Mouse (Mus musculus) left cerebral cortex, adult 8-10 months (tissue): ENCODE results near the gene Cln5. TPM values are rescaled to one million over a fixed set of nuclear protein-coding genes. Genes with fewer than 3 reads are reported as not detected.

Experiments
- DNase-seq, 2 experiments: peaks; one replicate each; pipeline ENCODE4 v3.0.0; 2022; ENCODE audit warnings: low spot score in 2 of 2
- total RNA-seq, 4 experiments: library from RNA; stranded (reverse); gene quantifications; 2 replicates each; pipeline ENCODE4 v1.2.4; 2022

Gene Cln5
- total RNA-seq = 10 to 100 TPM; 10.4 to 16.2 (median 13.1) TPM

DNA sequence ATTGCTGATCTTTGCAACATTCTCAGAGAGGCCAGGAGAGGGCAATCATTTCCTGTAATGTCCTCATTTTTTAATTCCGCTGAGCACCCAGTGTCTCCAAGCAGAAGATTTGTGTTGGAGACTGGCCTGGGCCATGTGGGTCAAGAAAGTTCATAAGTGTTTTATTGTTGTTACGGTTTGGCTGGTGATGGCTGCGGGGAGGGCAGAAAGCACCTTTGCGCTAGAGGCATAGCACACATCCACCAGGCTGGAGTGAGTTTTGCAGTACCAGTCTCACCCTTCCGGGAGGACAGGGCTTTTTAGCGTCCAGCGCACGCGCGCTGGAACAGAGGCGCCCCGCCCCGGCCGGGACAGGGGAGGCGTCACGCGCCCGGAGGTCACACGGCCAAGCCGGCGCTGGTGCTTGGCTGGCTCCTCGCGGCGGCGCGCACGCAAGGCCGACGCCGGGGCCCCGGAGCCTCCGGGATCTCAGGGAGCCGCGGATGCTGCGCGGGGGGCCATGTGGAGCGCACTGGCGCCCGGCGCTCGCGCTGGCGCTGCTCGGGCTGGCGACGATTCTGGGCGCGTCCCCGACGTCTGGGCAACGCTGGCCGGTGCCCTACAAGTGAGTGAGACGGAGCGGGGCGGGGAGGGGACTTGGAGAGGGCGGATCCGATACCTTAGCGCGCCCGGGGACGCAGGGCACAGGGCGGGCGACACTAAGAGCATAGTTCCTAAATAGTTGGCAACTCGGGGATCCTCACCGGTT, at the start of gene Cln5:
Gene Cln5 (plus strand): TSS at position 353 of the 748 bp plus-strand sequence.
- peak; percentile 72 to 89 for DNase-seq

DNA sequence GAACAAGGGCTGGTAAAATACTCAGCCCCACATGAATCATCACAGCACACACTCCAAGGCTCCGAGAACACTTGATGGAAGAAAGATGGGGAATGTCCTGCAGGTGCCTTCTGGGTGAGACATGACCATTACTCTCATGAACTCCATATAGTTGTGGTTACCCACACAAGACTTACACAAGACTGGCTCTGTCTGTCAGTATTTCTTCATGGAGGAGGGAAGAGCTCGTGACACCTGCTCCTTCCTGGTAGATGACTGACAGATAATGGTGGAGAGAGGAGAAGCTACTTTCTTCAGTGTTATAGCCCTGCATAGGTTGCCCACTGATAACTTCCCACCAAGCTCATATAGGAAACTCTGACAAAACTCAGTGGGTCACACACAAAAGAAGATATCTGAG, 40.8 kb upstream of the Cln5 start:
- DNase-seq = no peak

DNA sequence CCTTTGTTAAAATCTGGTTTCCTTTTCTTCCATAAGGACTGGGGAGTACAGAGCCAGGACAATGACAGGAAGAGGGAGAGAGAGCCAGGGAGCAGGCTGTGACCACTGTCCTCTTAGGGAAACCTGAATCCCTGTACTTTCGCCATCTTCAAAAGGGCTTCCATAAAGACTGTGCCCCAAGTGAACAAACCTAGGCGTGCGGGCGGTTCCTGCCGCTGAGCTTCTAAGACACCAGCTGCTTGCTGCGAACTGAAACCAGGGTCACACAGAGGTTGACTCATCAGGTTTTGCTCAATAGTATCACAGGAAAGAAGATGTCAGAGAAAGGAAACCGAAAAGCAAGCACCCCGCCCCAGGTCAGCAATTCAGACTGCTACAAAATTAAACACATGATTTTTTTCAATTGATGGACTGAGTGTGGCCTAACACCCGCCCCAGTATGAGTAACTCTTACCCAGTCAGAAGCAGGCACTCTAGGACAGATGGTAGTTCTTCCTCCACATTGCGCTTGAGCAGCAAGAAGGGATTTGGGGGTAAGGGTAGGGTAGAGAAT, 36.7 kb upstream of the Cln5 start:
- DNase-seq = no peak

- no peak for DNase-seq
Observed at GRCm38 (mm10) chr14:103034076-103034475, 35.9 kb upstream of the Cln5 start.

DNA sequence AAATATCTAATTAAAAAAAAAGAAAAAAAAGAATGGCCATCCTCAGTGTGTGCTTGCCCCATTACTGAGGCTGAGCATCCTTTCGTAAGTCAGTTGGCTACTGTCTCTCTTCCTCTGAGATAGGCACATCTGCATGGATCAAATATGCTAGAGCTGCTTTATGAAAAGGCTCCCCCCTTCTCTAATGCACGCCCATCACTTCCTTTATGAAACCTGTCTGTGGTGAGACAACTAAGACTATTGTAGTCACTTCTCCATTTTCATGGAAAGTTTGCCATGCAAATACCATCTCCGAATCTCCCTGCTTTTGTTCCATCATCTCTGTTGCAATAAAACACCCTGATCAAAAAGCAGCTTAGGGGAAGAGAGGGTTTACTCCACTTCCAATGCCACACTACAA, 33.0 kb upstream of the Cln5 start:
- no peak for DNase-seq

- DNase-seq = no peak
Observed at GRCm38 (mm10) chr14:103046677-103047076, 23.3 kb upstream of the Cln5 start, which contains the start of gene Acod1. Gene Acod1 (plus strand): TSS chr14:103046977.

GRCm38 (mm10) chr14:103048292-103049086, 21.5 kb upstream of the Cln5 start:
- DNase-seq = no peak

DNA sequence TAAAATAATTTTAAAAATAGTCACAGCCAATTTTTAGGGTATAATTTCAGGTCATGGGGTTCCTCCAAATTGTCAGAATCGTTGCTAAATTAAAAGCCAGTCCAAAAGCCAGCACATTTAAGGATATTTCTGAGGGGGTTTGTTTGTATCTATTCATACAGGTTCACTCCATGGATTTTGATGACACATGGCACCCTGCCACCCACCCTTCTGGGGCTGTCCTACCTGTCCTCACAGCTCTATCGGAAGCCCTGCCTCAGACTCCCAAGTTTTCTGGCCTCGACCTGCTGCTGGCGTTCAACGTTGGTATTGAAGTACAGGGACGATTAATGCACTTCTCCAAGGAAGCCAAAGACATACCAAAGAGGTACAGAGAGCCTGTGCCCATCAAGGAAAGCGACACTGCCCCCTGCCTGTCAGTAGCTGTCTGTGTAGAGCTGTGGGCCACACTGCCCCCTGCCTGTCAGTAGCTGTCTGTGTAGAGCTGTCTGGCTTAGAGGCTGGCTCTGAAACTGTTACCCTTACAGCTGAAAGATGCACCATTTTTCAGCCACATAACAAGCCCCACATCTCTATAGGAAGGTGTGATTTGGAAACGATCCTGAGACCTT, 18.8 kb upstream of the Cln5 start:
- DNase-seq = peak; percentile 55 to 66

DNA sequence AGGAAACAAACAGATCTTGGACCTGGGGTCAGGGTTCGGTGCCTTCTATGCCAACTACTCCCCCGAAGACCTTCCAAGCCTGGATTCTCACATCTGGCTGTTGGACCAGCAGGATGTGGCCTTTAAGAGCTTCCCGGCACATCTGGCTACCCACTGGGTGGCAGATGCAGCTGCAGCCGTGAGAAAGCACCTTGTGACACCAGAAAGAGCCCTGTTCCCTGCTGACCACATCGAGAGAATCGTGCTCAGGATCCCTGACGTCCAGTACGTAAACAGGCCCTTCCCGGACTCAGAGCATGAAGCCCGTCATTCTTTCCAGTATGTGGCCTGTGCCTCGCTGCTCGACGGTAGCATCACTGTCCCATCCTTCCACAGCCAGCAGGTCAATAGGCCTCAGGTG, 15.3 kb upstream of the Cln5 start:
- DNase-seq = no peak

GRCm38 (mm10) chr14:103056601-103057000, 13.4 kb upstream of the Cln5 start:
- DNase-seq = no peak

- no peak for DNase-seq
Observed at GRCm38 (mm10) chr14:103058998-103059397, 11.0 kb upstream of the Cln5 start.

DNA sequence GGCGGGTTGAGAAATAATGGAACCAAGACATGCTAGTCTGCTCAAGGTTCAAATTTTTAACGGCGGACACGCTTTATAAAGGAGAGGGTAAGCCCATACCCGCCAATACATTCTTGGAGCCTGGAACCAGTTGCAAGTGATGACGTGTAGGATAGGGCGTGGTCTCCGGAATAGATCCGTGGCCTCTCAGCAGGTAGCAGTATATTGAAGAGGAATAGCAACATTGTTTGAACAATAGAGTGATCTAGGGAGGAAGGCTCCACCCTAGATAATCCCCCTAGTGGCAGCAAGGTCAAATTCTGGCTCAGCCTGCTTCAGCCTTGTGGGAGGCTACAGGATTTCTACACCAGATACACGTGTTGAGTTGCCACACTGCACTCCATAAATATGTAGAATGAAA, 10.5 kb upstream of the Cln5 start:
- DNase-seq = no peak

DNA sequence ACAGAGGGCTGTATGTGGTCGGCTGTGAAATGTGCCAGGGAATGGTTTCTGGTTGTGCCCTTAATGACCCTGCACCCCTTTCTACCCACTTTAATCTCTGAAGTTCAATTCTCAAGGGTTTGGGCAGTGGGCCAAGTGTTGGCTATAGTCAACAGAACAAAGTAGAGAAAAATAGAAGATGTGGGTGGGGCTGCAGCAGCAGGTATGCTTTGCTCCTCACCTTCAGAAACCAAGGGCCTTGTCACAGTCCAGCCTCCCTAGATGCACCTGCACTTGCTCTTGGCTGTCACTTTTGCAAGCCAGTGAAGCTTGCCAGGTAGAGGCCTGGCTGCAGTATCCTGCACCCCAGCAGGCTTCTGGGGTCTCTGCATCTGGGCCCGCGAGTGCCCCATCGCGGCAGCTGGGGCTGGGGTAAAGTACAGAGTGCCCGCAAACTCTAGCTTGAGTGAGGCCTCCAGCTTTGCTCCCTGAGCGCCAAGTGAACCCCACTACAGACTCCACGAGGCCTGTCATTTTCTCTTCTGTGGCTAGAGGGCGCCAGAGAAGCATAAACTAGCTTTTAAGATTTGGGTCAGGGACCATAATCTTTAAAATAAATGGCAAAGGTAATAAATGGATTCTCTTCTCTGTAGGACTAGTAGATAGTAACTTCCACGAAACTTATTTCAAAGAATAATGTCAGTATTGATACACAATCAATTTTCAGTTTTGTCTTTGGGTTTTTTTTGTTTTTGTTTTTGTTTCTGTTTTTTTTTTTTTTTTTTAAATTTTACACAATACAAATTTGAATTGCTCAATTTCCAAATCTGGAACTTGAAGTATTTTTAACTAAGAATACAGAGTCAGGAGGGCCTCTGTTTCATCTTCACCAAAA, 4.5 kb upstream of the Cln5 start:
- DNase-seq = peak in 1 of 2 experiments; percentile 76

GRCm38 (mm10) chr14:103069465-103069863, 552 bp upstream of the Cln5 start:
- no peak for DNase-seq

- DNase-seq = no peak
Observed at GRCm38 (mm10) chr14:103070790-103071189, 774 bp downstream of the Cln5 start.

- no peak for DNase-seq
Observed at GRCm38 (mm10) chr14:103071471-103071870, 1.5 kb downstream of the Cln5 start.

DNA sequence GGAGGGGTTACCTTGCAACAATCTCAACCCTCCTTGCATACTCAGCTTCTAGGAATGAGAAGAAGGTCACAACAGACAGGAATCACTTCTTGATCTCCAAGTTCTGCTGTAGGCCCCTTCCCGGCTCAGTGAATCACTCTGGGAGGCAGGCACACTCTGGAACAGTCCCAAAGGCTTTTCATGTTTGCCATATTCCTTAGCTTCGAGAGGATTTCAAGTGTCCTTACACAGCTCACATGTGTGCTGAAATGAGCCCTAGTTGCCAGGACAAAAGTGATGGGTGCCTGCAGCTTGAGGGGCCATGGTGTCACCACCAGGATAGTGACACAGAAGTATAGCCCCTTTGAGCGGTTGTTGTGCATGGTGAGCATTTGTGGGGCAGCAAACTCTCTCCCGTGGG, 2.7 kb downstream of the Cln5 start:
- DNase-seq = no peak

GRCm38 (mm10) chr14:103073825-103074224, 3.8 kb downstream of the Cln5 start:
- no peak for DNase-seq

DNA sequence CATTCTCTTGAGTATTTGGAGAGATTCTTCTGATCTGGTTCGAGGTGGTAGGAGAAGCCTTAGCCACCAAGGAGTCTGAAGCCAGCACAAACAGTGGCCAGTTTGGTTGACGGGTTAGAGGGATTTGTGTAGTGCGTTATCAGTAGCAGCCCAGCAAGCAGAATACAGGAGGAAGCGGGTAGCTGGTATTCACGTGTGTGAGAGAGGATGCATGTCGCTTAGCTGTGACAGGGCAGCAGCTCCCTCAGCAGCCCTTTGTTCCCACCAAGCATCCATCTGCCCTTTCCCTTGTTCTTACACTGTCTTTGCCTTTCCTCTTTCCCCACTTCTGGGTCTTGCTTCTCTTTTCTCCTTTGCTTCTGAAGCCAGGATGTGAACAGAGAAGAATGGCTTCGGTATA, 5.2 kb downstream of the Cln5 start:
- no peak for DNase-seq

DNA sequence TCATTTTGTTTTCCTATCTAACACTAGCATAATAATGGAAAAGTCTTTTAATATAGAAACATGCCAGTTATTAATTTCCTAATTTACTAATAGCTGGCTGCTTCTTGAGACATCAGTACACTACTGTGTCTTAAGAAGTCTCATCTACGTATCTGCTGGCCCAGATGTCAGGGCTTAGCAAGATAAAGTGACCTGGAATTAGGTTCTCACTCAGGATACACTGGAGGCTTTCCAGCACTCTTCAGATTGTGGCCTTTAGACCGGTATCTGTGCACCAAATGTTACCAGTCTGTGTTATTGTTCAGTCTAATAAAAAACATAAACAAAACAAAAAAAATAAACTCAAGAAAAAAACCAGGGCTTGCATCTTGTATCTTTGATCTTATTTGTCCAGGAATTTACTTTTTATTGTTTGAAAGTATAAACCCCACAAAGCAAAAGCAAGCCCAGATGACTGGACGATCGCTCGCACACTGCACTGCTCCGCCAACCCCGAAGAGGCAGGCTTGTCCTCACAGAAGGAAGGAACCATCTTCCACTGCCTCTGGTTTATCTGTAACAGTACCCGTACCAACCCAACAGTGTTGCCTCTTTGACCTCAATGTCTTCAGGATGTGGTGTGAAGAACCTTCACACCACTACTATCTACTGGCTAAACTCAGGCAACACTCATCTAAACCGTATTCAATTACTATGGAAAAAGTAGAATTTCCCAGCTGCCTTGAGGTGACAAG, 7.4 kb downstream of the Cln5 start:
- DNase-seq = no peak
